Mouse (Mus musculus): Measurements from ENCODE around the gene Ciita. TPM values are rescaled to one million over a fixed set of nuclear protein-coding genes. Genes with fewer than 3 reads are reported as not detected.

Ciita gene
- total and polyA plus RNA-seq, 2 experiments from 2014 or later, result under 0.01 to 0.26 TPM

- WGBS, result 83% methylated on average over 2 of the region's 2 CpGs
- no peak for DNase-seq (ENCODE audit: low spot score)
- Histone ChIP-seq H3K4me2 (ENCODE audit: low read depth, low read length, poor library complexity, severe bottlenecking) (no peak overlapping the region), H3K27ac (ENCODE audit: low read depth, low read length) (no peak overlapping the region), H3K9me3 (ENCODE audit: low read length) (no peaks in the 10 kb centered on the region), H3K9ac (replicated peaks; ENCODE audit: low read length, poor library complexity, severe bottlenecking) (no peak overlapping the region), H3K4me3 (ENCODE audit: low read depth, low read length) (no peak overlapping the region), H3K27me3 (ENCODE audit: insufficient read depth, low read length) (no peaks in the 10 kb centered on the region), H3K36me3 (ENCODE audit: insufficient read depth, low read length) (no peaks in the 10 kb centered on the region), H3K4me1 (ENCODE audit: insufficient read depth, low read length) (no peaks in the 10 kb centered on the region)
- TF ChIP-seq CTCF (IDR thresholded peaks at IDR 0.05), result no peak
- ATAC-seq (ENCODE audit: low FRiP score), result no peak
Measured at GRCm38 (mm10) chr16:10461178-10461577, 18.7 kb upstream of the Ciita start.

- 40% methylated on average over 4 of the region's 4 CpGs for WGBS
- no peak for TF ChIP-seq CTCF (IDR thresholded peaks at IDR 0.05)
Measured at GRCm38 (mm10) chr16:10465011-10465681, 14.7 kb upstream of the Ciita start.

GRCm38 (mm10) chr16:10467391-10468107, 12.3 kb upstream of the Ciita start:
- Histone ChIP-seq H3K4me1 (ENCODE audit: insufficient read depth, low read length) (no peaks in the 10 kb centered on the region), H3K36me3 (ENCODE audit: insufficient read depth, low read length) (no peaks in the 10 kb centered on the region), H3K9me3 (ENCODE audit: low read length) (no peaks in the 10 kb centered on the region), H3K27ac (ENCODE audit: low read depth, low read length) (no peak overlapping the region), H3K4me3 (ENCODE audit: low read depth, low read length) (no peak overlapping the region), H3K4me2 (ENCODE audit: low read depth, low read length, poor library complexity, severe bottlenecking) (no peak overlapping the region), H3K9ac (replicated peaks; ENCODE audit: low read length, poor library complexity, severe bottlenecking) (no peak overlapping the region), H3K27me3 (ENCODE audit: insufficient read depth, low read length) (no peaks in the 10 kb centered on the region)
- no peak for ATAC-seq (ENCODE audit: low FRiP score)
- no peak for TF ChIP-seq CTCF (IDR thresholded peaks at IDR 0.05)
- 39% methylated on average over 11 of the region's 11 CpGs for WGBS
- no peak for DNase-seq (ENCODE audit: low spot score)

More at GRCm38 (mm10) chr16:10465011-10465681, 14.7 kb upstream of the Ciita start:
- ATAC-seq (ENCODE audit: low FRiP score) (no peak), DNase-seq (ENCODE audit: low spot score) (no peak)
- H3K27me3 ChIP-seq (ENCODE audit: insufficient read depth, low read length), result no peaks in the 10 kb centered on the region
- no peaks in the 10 kb centered on the region for H3K4me1 ChIP-seq (ENCODE audit: insufficient read depth, low read length)
- no peaks in the 10 kb centered on the region for H3K36me3 ChIP-seq (ENCODE audit: insufficient read depth, low read length)
- H3K9me3 ChIP-seq (ENCODE audit: low read length), result no peaks in the 10 kb centered on the region
- H3K4me2 ChIP-seq (ENCODE audit: low read depth, low read length, poor library complexity, severe bottlenecking), result no peak overlapping the region
- H3K4me3 ChIP-seq (ENCODE audit: low read depth, low read length), result no peak overlapping the region
- H3K9ac ChIP-seq (replicated peaks; ENCODE audit: low read length, poor library complexity, severe bottlenecking), result no peak overlapping the region
- no peak overlapping the region for H3K27ac ChIP-seq (ENCODE audit: low read depth, low read length)

GRCm38 (mm10) chr16:10468201-10468600, 11.7 kb upstream of the Ciita start:
- TF ChIP-seq CTCF (IDR thresholded peaks at IDR 0.05), result no peak
- no peak overlapping the region for H3K4me2 ChIP-seq (ENCODE audit: low read depth, low read length, poor library complexity, severe bottlenecking)
- H3K27ac ChIP-seq (ENCODE audit: low read depth, low read length), result no peak overlapping the region
- no peaks in the 10 kb centered on the region for H3K4me1 ChIP-seq (ENCODE audit: insufficient read depth, low read length)
- H3K9me3 ChIP-seq (ENCODE audit: low read length), result no peaks in the 10 kb centered on the region
- no peak overlapping the region for H3K9ac ChIP-seq (replicated peaks; ENCODE audit: low read length, poor library complexity, severe bottlenecking)
- H3K27me3 ChIP-seq (ENCODE audit: insufficient read depth, low read length), result no peaks in the 10 kb centered on the region
- 79% methylated on average over 1 of the region's 1 CpGs for WGBS
- DNase-seq (ENCODE audit: low spot score), result no peak
- H3K36me3 ChIP-seq (ENCODE audit: insufficient read depth, low read length), result no peaks in the 10 kb centered on the region
- no peak for ATAC-seq (ENCODE audit: low FRiP score)
- H3K4me3 ChIP-seq (ENCODE audit: low read depth, low read length), result no peak overlapping the region

- no peak overlapping the region for H3K27ac ChIP-seq (ENCODE audit: low read depth, low read length)
- WGBS, result 90% methylated on average over 3 of the region's 3 CpGs
- no peak for TF ChIP-seq CTCF (IDR thresholded peaks at IDR 0.05)
- no peak overlapping the region for H3K9ac ChIP-seq (replicated peaks; ENCODE audit: low read length, poor library complexity, severe bottlenecking)
- H3K4me1 ChIP-seq (ENCODE audit: insufficient read depth, low read length), result no peaks in the 10 kb centered on the region
- DNase-seq (ENCODE audit: low spot score), result no peak
- no peak overlapping the region for H3K4me2 ChIP-seq (ENCODE audit: low read depth, low read length, poor library complexity, severe bottlenecking)
- H3K9me3 ChIP-seq (ENCODE audit: low read length), result no peaks in the 10 kb centered on the region
- no peaks in the 10 kb centered on the region for H3K27me3 ChIP-seq (ENCODE audit: insufficient read depth, low read length)
- H3K4me3 ChIP-seq (ENCODE audit: low read depth, low read length), result no peak overlapping the region
- no peaks in the 10 kb centered on the region for H3K36me3 ChIP-seq (ENCODE audit: insufficient read depth, low read length)
- ATAC-seq (ENCODE audit: low FRiP score), result no peak
Measured at GRCm38 (mm10) chr16:10471950-10472349, 7.9 kb upstream of the Ciita start.

- no peaks in the 10 kb centered on the region for H3K36me3 ChIP-seq (ENCODE audit: insufficient read depth, low read length)
- no peak overlapping the region for H3K9ac ChIP-seq (replicated peaks; ENCODE audit: low read length, poor library complexity, severe bottlenecking)
- no peaks in the 10 kb centered on the region for H3K27me3 ChIP-seq (ENCODE audit: insufficient read depth, low read length)
- DNase-seq (ENCODE audit: low spot score) (no peak), ATAC-seq (ENCODE audit: low FRiP score) (no peak)
- no peak overlapping the region for H3K4me3 ChIP-seq (ENCODE audit: low read depth, low read length)
- 67% methylated on average over 3 of the region's 3 CpGs for WGBS
- TF ChIP-seq CTCF (IDR thresholded peaks at IDR 0.05), result no peak
- H3K27ac ChIP-seq (ENCODE audit: low read depth, low read length), result no peak overlapping the region
- no peak overlapping the region for H3K4me2 ChIP-seq (ENCODE audit: low read depth, low read length, poor library complexity, severe bottlenecking)
- no peaks in the 10 kb centered on the region for H3K9me3 ChIP-seq (ENCODE audit: low read length)
- no peaks in the 10 kb centered on the region for H3K4me1 ChIP-seq (ENCODE audit: insufficient read depth, low read length)
Measured at GRCm38 (mm10) chr16:10474956-10475355, 4.9 kb upstream of the Ciita start.

All from midbrain, postnatal 0 days (tissue).